Mouse (Mus musculus): Measurements from ENCODE around the gene Gfpt2. TPM values are rescaled to one million over a fixed set of nuclear protein-coding genes. Genes with fewer than 3 reads are reported as not detected.
"Not testable (repeated sequence)": the region's sequence is repeated elsewhere in the genome, so short reads cannot be mapped to it uniquely, and the experiment has no call there.

The Gfpt2 gene
- polyA plus RNA-seq, 1 experiment from 2014 or later = 16.7 TPM

DNA sequence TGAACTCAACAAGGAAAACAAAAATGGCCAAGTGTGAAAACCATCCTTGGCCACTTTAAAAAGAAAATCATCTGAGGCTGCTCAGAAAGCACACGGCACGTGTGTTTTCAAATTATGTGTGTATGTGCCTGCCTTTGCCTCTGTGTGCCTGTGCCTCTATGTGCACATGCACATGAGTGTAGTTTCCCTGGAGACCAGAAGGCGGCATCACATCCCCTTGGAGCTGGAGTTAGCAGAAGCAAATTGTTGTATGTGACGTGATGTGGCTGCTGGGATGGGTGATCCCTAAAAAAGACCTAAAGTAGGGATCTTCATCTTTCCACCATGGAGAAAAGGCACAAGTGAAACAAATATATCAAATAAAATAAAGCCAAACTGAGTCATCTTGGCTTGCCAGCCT lies 9.8 kb downstream of the Gfpt2 start:
- 93% methylated on average over 4 of the region's 4 CpGs for WGBS
- Histone ChIP-seq H3K27me3 (ENCODE audit: low read depth, poor library complexity, severe bottlenecking) (no peaks in the 10 kb centered on the region), H3K36me3 (peaks cover 24% of the 10 kb centered on the region), H3K4me1 (no peaks in the 10 kb centered on the region; the same call in 1 of the 2 replicates), H3K27ac (replicated peaks) (no peak overlapping the region), H3K4me3 (no peak overlapping the region), H3K9me3 (replicated peaks) (no peaks in the 10 kb centered on the region)
- DNase-seq (ENCODE audit: low spot score) = no peak

- H3K27ac ChIP-seq (replicated peaks) = no peak overlapping the region
- no peaks in the 10 kb centered on the region for H3K9me3 ChIP-seq (replicated peaks)
- no peak for DNase-seq (ENCODE audit: low spot score)
- H3K4me1 ChIP-seq = no peaks in the 10 kb centered on the region; the same call in 1 of the 2 replicates
- WGBS = 31% methylated on average over 3 of the region's 3 CpGs
- no peaks in the 10 kb centered on the region for H3K27me3 ChIP-seq (ENCODE audit: low read depth, poor library complexity, severe bottlenecking)
- peaks cover 45% of the 10 kb centered on the region for H3K36me3 ChIP-seq
- H3K4me3 ChIP-seq = no peak overlapping the region
These were observed 12.2 kb downstream of the Gfpt2 start for GRCm38 (mm10) chr11:49806218-49806617.

DNA sequence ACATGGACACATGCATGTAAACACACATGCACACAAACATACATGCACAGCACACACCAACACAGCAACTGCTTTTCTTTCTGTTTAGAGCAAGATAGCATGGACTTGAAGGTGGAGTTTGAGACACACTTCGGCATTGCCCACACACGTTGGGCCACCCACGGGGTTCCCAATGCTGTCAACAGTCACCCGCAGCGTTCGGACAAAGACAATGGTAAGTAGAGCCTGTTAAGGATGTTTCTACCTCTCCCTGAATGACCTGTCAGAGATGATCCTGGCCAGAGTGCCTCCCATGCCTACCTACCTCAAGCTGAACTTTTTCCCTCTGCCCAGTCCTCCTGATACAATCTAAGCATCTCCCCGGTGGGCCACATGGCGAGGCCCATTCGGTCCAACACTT lies 15.0 kb downstream of the Gfpt2 start:
- Histone ChIP-seq H3K27me3 (ENCODE audit: low read depth, poor library complexity, severe bottlenecking) (no peaks in the 10 kb centered on the region), H3K4me3 (no peak overlapping the region), H3K9me3 (replicated peaks) (no peaks in the 10 kb centered on the region), H3K36me3 (peaks cover 66% of the 10 kb centered on the region), H3K4me1 (no peaks in the 10 kb centered on the region; the same call in 1 of the 2 replicates), H3K27ac (replicated peaks) (no peak overlapping the region)
- DNase-seq (ENCODE audit: low spot score) = no peak
- WGBS = 94% methylated on average over 9 of the region's 9 CpGs

GRCm38 (mm10) chr11:49810696-49811095 lies 16.7 kb downstream of the Gfpt2 start:
- H3K27ac ChIP-seq (replicated peaks); DNase-seq (ENCODE audit: low spot score); H3K27me3 ChIP-seq (ENCODE audit: low read depth, poor library complexity, severe bottlenecking); H3K9me3 ChIP-seq (replicated peaks); H3K4me1 ChIP-seq; H3K4me3 ChIP-seq: not testable (repeated sequence)
- peaks cover 67% of the 10 kb centered on the region for H3K36me3 ChIP-seq
- 91% methylated on average over 7 of the region's 7 CpGs for WGBS

DNA sequence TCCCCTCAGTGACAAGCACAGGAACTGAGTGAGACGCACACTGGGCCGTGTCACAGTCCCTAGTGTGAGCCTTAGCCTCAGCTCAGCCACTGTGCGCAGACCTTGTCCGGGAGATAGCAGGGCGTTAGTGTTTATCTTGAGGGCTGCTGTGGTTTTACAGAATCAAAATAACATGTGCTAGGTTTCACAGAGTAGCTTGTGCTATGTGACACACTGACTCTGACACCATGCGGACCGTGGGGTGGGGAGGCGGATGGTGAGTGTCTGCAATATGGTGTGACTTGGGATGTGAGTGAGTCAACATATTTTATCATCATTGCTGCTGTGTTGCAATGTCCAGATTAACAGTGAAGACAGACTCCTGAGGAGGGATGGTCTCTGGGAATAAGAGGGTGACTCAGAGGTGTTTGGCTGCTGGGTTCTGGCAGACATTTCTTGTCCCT lies 17.1 kb downstream of the Gfpt2 start:
- no peak for DNase-seq (ENCODE audit: low spot score)
- Histone ChIP-seq H3K36me3 (peaks cover 67% of the 10 kb centered on the region), H3K4me1 (no peaks in the 10 kb centered on the region; the same call in 1 of the 2 replicates), H3K27me3 (ENCODE audit: low read depth, poor library complexity, severe bottlenecking) (no peaks in the 10 kb centered on the region), H3K27ac (replicated peaks) (no peak overlapping the region), H3K9me3 (replicated peaks) (no peaks in the 10 kb centered on the region), H3K4me3 (no peak overlapping the region)
- 93% methylated on average over 8 of the region's 8 CpGs for WGBS

- Histone ChIP-seq H3K27me3 (ENCODE audit: low read depth, poor library complexity, severe bottlenecking) (no peaks in the 10 kb centered on the region), H3K27ac (replicated peaks) (no peak overlapping the region), H3K36me3 (peaks cover 74% of the 10 kb centered on the region), H3K4me1 (no peaks in the 10 kb centered on the region), H3K9me3 (replicated peaks) (no peaks in the 10 kb centered on the region), H3K4me3 (no peak overlapping the region)
- WGBS = 90% methylated on average over 8 of the region's 8 CpGs
- no peak for DNase-seq (ENCODE audit: low spot score)
These were observed 17.9 kb downstream of the Gfpt2 start for GRCm38 (mm10) chr11:49811879-49812278.

GRCm38 (mm10) chr11:49818869-49819566 lies 25.0 kb downstream of the Gfpt2 start:
- H3K9me3 ChIP-seq (replicated peaks) = no peaks in the 10 kb centered on the region
- no peaks in the 10 kb centered on the region for H3K27me3 ChIP-seq (ENCODE audit: low read depth, poor library complexity, severe bottlenecking)
- DNase-seq (ENCODE audit: low spot score) = no peak
- H3K4me1 ChIP-seq = no peaks in the 10 kb centered on the region
- H3K36me3 ChIP-seq = peaks cover 58% of the 10 kb centered on the region
- H3K4me3 ChIP-seq = no peak overlapping the region
- H3K27ac ChIP-seq (replicated peaks) = no peak overlapping the region
- 94% methylated on average over 15 of the region's 15 CpGs for WGBS

DNA sequence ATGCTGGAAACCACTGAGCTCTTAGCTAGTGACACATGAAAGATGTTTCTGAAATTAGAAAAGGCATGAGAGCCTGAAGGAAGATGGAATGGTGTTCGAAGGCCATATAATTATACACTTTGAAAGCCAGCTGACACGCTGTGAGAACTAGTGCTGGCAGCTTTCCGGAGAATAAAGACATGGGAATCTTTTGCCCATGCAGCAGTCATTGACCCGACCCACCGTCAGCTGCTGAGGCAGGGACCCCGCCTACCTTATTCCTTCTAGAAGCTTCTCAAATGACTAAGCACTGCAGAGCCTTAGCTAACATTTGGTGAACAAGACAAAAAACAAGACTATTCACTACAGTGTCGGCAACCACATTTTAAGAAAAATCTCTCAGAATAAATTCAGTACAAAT lies 25.7 kb downstream of the Gfpt2 start:
- 92% methylated on average over 7 of the region's 7 CpGs for WGBS
- Histone ChIP-seq H3K27ac (replicated peaks) (no peak overlapping the region), H3K4me1 (no peaks in the 10 kb centered on the region), H3K27me3 (ENCODE audit: low read depth, poor library complexity, severe bottlenecking) (no peaks in the 10 kb centered on the region), H3K36me3 (peaks cover 60% of the 10 kb centered on the region), H3K9me3 (replicated peaks) (no peaks in the 10 kb centered on the region), H3K4me3 (no peak overlapping the region)
- no peak for DNase-seq (ENCODE audit: low spot score)

GRCm38 (mm10) chr11:49820928-49821327 lies 26.9 kb downstream of the Gfpt2 start:
- H3K9me3 ChIP-seq (replicated peaks) = no peaks in the 10 kb centered on the region
- DNase-seq (ENCODE audit: low spot score) = no peak
- H3K4me1 ChIP-seq = no peaks in the 10 kb centered on the region
- 84% methylated on average over 2 of the region's 2 CpGs for WGBS
- peaks cover 62% of the 10 kb centered on the region for H3K36me3 ChIP-seq
- no peak overlapping the region for H3K4me3 ChIP-seq
- no peaks in the 10 kb centered on the region for H3K27me3 ChIP-seq (ENCODE audit: low read depth, poor library complexity, severe bottlenecking)
- no peak overlapping the region for H3K27ac ChIP-seq (replicated peaks)

DNA sequence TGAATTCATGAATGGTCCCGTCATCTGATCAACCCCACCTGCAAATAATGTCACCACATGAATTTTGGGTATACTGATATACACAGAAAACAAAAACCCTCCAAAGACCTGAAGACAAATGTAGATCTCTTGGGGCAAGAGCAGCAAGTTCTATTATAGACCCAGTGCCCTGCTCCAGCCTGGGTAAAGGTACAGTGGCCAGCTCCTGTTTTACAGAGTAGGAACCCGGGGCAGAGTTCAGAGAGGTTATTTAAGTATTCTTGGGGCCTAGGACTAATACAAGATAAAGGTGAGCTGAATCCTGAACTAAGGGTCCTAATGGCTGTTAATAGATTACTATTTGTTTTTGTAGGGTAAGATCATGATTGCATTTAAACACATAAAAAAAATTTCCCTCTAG lies 27.6 kb downstream of the Gfpt2 start:
- Histone ChIP-seq H3K4me1 (peaks cover 2% of the 10 kb centered on the region), H3K27ac (replicated peaks) (no peak overlapping the region), H3K4me3 (no peak overlapping the region), H3K36me3 (peaks cover 62% of the 10 kb centered on the region), H3K9me3 (replicated peaks) (no peaks in the 10 kb centered on the region), H3K27me3 (ENCODE audit: low read depth, poor library complexity, severe bottlenecking) (no peaks in the 10 kb centered on the region)
- DNase-seq (ENCODE audit: low spot score) = no peak
- 90% methylated on average over 2 of the region's 2 CpGs for WGBS

GRCm38 (mm10) chr11:49822337-49822736 lies 28.4 kb downstream of the Gfpt2 start:
- Histone ChIP-seq H3K4me3 (no peak overlapping the region), H3K9me3 (replicated peaks) (no peaks in the 10 kb centered on the region), H3K27ac (replicated peaks) (no peak overlapping the region), H3K27me3 (ENCODE audit: low read depth, poor library complexity, severe bottlenecking) (no peaks in the 10 kb centered on the region), H3K36me3 (peaks cover 61% of the 10 kb centered on the region), H3K4me1 (peaks cover 9% of the 10 kb centered on the region)
- no peak for DNase-seq (ENCODE audit: low spot score)
- 94% methylated on average over 2 of the region's 2 CpGs for WGBS

GRCm38 (mm10) chr11:49824896-49825295 lies 30.9 kb downstream of the Gfpt2 start:
- 52% methylated on average over 2 of the region's 2 CpGs for WGBS
- Histone ChIP-seq H3K36me3 (peaks cover 58% of the 10 kb centered on the region), H3K4me3 (no peak overlapping the region), H3K9me3 (replicated peaks) (no peaks in the 10 kb centered on the region), H3K27ac (replicated peaks) (no peak overlapping the region), H3K4me1 (peaks cover 10% of the 10 kb centered on the region), H3K27me3 (ENCODE audit: low read depth, poor library complexity, severe bottlenecking) (no peaks in the 10 kb centered on the region)
- DNase-seq (ENCODE audit: low spot score) = peak; percentile 64

DNA sequence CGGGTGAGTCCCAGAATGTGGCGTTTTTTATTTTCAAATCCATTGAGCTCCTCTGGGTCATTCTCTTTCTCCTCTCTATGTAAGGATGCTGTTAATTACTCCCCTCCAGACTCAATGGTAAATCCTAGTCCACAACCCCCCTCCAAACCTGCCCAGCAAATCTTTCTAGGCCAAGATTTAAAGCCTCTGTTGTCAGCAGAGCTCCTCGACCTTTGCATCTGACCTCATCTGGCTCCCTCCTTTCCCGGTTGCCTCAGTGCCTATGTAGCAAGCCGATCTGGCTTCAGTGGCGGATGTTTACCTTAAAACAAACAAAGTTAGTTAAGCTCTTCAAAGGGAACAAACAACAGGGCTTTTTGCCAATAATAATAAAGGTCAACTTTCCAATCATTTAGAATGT lies 33.3 kb downstream of the Gfpt2 start:
- H3K9me3 ChIP-seq (replicated peaks) = no peaks in the 10 kb centered on the region
- DNase-seq (ENCODE audit: low spot score) = no peak
- WGBS = 25% methylated on average over 6 of the region's 6 CpGs
- H3K4me1 ChIP-seq = peaks cover 10% of the 10 kb centered on the region
- no peak overlapping the region for H3K27ac ChIP-seq (replicated peaks)
- no peak overlapping the region for H3K4me3 ChIP-seq
- no peaks in the 10 kb centered on the region for H3K27me3 ChIP-seq (ENCODE audit: low read depth, poor library complexity, severe bottlenecking)
- peaks cover 74% of the 10 kb centered on the region for H3K36me3 ChIP-seq

All from midbrain, embryonic 10.5 days (tissue).